Mouse (Mus musculus) olfactory bulb, adult 2 months (tissue): ENCODE results near the gene Galm.

Source experiments
- CTCF ChIP-seq: fragments of 200-500 bp; IDR thresholded peaks from 2 replicates; pipeline ENCODE4 v1.5.1; 2012; ENCODE audit warnings: low read depth, mild to moderate bottlenecking, low read length, moderate library complexity; ENCODE audit not compliant: insufficient read depth
- POLR2A ChIP-seq: fragments of 200-500 bp; IDR thresholded peaks from 2 replicates; pipeline ENCODE4 v1.6.1; 2012; ENCODE audit warnings: mild to moderate bottlenecking, low read depth, low read length, moderate library complexity; ENCODE audit not compliant: insufficient read depth

DNA sequence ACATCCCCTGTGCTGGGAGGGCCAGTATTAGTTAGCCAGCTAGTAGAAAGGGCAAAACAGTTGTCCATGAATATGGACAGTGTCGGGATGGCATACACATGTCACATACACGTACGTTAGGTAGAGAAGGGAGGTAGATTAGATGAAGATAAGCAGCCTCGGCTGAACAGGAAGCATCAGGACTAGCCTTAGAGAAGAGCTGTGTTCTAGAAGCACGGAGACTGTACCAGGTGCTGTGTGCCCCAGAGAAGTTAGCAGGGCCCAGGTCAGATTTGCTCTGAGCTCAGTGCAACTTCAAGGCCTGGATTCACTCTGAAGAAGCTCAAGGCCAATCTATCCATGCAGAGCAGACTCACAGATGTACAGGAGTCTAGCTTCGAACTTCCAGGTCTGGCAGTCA is 30.2 kb downstream of the Galm start:
- no peak for TF ChIP-seq POLR2A
- no peak for TF ChIP-seq CTCF
